Mouse (Mus musculus): ENCODE data around the gene Sycp3.
"Not testable (repeated sequence)": the region's sequence is repeated elsewhere in the genome, so short reads cannot be mapped to it uniquely, and the experiment has no call there.

Sycp3 gene

GRCm38 (mm10) chr10:88499993-88500392 is 40.6 kb downstream of the Sycp3 start:
- DNase-seq (ENCODE audit: extremely low spot score, low read depth, low spot score) = no peak

GRCm38 (mm10) chr10:88501370-88501769 is 42.0 kb downstream of the Sycp3 start:
- DNase-seq (ENCODE audit: extremely low spot score, low read depth, low spot score) = no peak

- no peak for DNase-seq (ENCODE audit: extremely low spot score, low read depth, low spot score)
Measured at GRCm38 (mm10) chr10:88501886-88502765, 42.8 kb downstream of the Sycp3 start.

GRCm38 (mm10) chr10:88502919-88503318 is 43.5 kb downstream of the Sycp3 start:
- DNase-seq (ENCODE audit: extremely low spot score, low read depth, low spot score) = no peak

- no peak for DNase-seq (ENCODE audit: extremely low spot score, low read depth, low spot score)
Measured at GRCm38 (mm10) chr10:88503421-88504314, 44.3 kb downstream of the Sycp3 start, which contains the start of gene Chpt1. Gene Chpt1 (minus strand): TSS chr10:88504073.

- DNase-seq (ENCODE audit: extremely low spot score, low read depth, low spot score) = no peak
Measured at GRCm38 (mm10) chr10:88504481-88504880, 45.1 kb downstream of the Sycp3 start.

GRCm38 (mm10) chr10:88505256-88505655 is 45.9 kb downstream of the Sycp3 start:
- no peak for DNase-seq (ENCODE audit: extremely low spot score, low read depth, low spot score)

- DNase-seq (ENCODE audit: extremely low spot score, low read depth, low spot score) = no peak
Measured at GRCm38 (mm10) chr10:88507691-88508143, 48.3 kb downstream of the Sycp3 start.

- no peak for DNase-seq (ENCODE audit: extremely low spot score, low read depth, low spot score)
Measured at GRCm38 (mm10) chr10:88510503-88511271, 51.3 kb downstream of the Sycp3 start.

- DNase-seq (ENCODE audit: extremely low spot score, low read depth, low spot score) = no peak
Measured at GRCm38 (mm10) chr10:88511355-88511754, 52.0 kb downstream of the Sycp3 start.

GRCm38 (mm10) chr10:88513574-88514135 is 54.3 kb downstream of the Sycp3 start:
- no peak for DNase-seq (ENCODE audit: extremely low spot score, low read depth, low spot score)

- no peak for DNase-seq (ENCODE audit: extremely low spot score, low read depth, low spot score)
Measured at GRCm38 (mm10) chr10:88514495-88514894, 55.1 kb downstream of the Sycp3 start.

GRCm38 (mm10) chr10:88515049-88515448 is 55.7 kb downstream of the Sycp3 start:
- not testable (repeated sequence) for DNase-seq (ENCODE audit: extremely low spot score, low read depth, low spot score)

- DNase-seq (ENCODE audit: extremely low spot score, low read depth, low spot score) = no peak
Measured at GRCm38 (mm10) chr10:88522795-88523194, 63.4 kb downstream of the Sycp3 start.

Data from hindlimb bud, embryonic 11.5 days (tissue).